Mouse (Mus musculus): ENCODE measurements around the gene Grtp1. TPM values are rescaled to one million over a fixed set of nuclear protein-coding genes. Genes with fewer than 3 reads are reported as not detected.

The Grtp1 gene
- total RNA-seq (2021) = 1 to 10 TPM; 6.2 to 8.4 TPM
- long read RNA-seq, experiment 1, transcript Grtp1-206 (8 exons, 3,013 nt) = major isoform, 7 of 12 reads
- long read RNA-seq, experiment 1, partial matches to known transcripts = 0 of 12 reads
- long read RNA-seq, experiment 1, other reads (novel, unspliced or antisense) = 4 of 12 reads
- long read RNA-seq, experiment 2, partial matches to known transcripts = 0 of 6 reads
- long read RNA-seq, experiment 2, other reads (novel, unspliced or antisense) = 2 of 6 reads

GRCm38 (mm10) chr8:13200301-13201012 is at the start of gene Grtp1:
Gene Grtp1, minus strand, starts transcription at chr8:13200620.
- DNase-seq (ENCODE audit: low spot score in 2 of 2) = peak in 1 of 2 experiments; percentile 17

- DNase-seq (ENCODE audit: low spot score in 2 of 2) = no peak
These were observed 44.0 kb upstream of the Grtp1 start for GRCm38 (mm10) chr8:13244343-13244880.

- no peak for DNase-seq (ENCODE audit: low spot score in 2 of 2)
These were observed 42.8 kb upstream of the Grtp1 start for GRCm38 (mm10) chr8:13242985-13243870.

- DNase-seq (ENCODE audit: low spot score in 2 of 2) = no peak
These were observed 40.3 kb upstream of the Grtp1 start for GRCm38 (mm10) chr8:13240691-13241090.

GRCm38 (mm10) chr8:13240055-13240454 is 39.6 kb upstream of the Grtp1 start:
- no peak for DNase-seq (ENCODE audit: low spot score in 2 of 2)

- no peak for DNase-seq (ENCODE audit: low spot score in 2 of 2)
These were observed 34.4 kb upstream of the Grtp1 start for GRCm38 (mm10) chr8:13234803-13235202.

- no peak for DNase-seq (ENCODE audit: low spot score in 2 of 2)
These were observed 30.1 kb upstream of the Grtp1 start for GRCm38 (mm10) chr8:13230471-13230870.

- no peak for DNase-seq (ENCODE audit: low spot score in 2 of 2)
These were observed 29.4 kb upstream of the Grtp1 start for GRCm38 (mm10) chr8:13229802-13230201.

- DNase-seq (ENCODE audit: low spot score in 2 of 2) = no peak
These were observed 28.6 kb upstream of the Grtp1 start for GRCm38 (mm10) chr8:13228923-13229610.

- DNase-seq (ENCODE audit: low spot score in 2 of 2) = no peak
These were observed 26.8 kb upstream of the Grtp1 start for GRCm38 (mm10) chr8:13227184-13227583.

GRCm38 (mm10) chr8:13226288-13226687 is 25.9 kb upstream of the Grtp1 start:
- no peak for DNase-seq (ENCODE audit: low spot score in 2 of 2)

GRCm38 (mm10) chr8:13224426-13224825 is 24.0 kb upstream of the Grtp1 start:
- DNase-seq (ENCODE audit: low spot score in 2 of 2) = no peak

GRCm38 (mm10) chr8:13218441-13218840 is 18.0 kb upstream of the Grtp1 start:
- DNase-seq (ENCODE audit: low spot score in 2 of 2) = no peak

- DNase-seq (ENCODE audit: low spot score in 2 of 2) = no peak
These were observed 17.6 kb upstream of the Grtp1 start for GRCm38 (mm10) chr8:13217986-13218385.

GRCm38 (mm10) chr8:13217093-13217492 is 16.7 kb upstream of the Grtp1 start:
- DNase-seq (ENCODE audit: low spot score in 2 of 2) = no peak

GRCm38 (mm10) chr8:13216386-13216785 is 16.0 kb upstream of the Grtp1 start:
- DNase-seq (ENCODE audit: low spot score in 2 of 2) = no peak

GRCm38 (mm10) chr8:13213479-13214268 is 13.3 kb upstream of the Grtp1 start:
- peak; percentile 87 to 91 for DNase-seq (ENCODE audit: low spot score in 2 of 2)

- no peak for DNase-seq (ENCODE audit: low spot score in 2 of 2)
These were observed 9.3 kb upstream of the Grtp1 start for GRCm38 (mm10) chr8:13209770-13210169.

GRCm38 (mm10) chr8:13208627-13209355 is 8.4 kb upstream of the Grtp1 start:
- DNase-seq (ENCODE audit: low spot score in 2 of 2) = no peak
